Mouse (Mus musculus): ENCODE results near the gene Lats2.

- TF ChIP-seq CTCF (IDR thresholded peaks at IDR 0.05; ENCODE audit: extremely low read depth, insufficient read depth, insufficient read length, insufficient replicate concordance) (no peak), POLR2A (IDR thresholded peaks at IDR 0.05; ENCODE audit: low read depth, low read length) (no peak)
These were observed 14.1 kb upstream of the Lats2 start for GRCm38 (mm10) chr14:57772157-57772815.
